Mouse (Mus musculus) Patski (cell line): ENCODE measurements around the gene Pmf1. TPM values are rescaled to one million over a fixed set of nuclear protein-coding genes. Genes with fewer than 3 reads are reported as not detected.

Experiments
- ATAC-seq: fragments of 100-300 bp; one replicate; pipeline ENCODE4 v1.8.0; 2021
- CTCF ChIA-PET: fragments of 350-600 bp; sonication (Branson Sonifier 250); formaldehyde crosslinking; loops from one replicate; lab custom pipeline; 2022; ENCODE audit warnings: inconsistent platforms; lab: Charles Lee
- POLR2A ChIA-PET: fragments of 350-600 bp; sonication (Branson Sonifier 250); formaldehyde crosslinking; loops from one replicate; lab custom pipeline; 2022; ENCODE audit warnings: antibody characterized with exemption, inconsistent platforms; lab: Charles Lee
- DNase-seq: peaks from one replicate; pipeline ENCODE4 v3.0.0-alpha.2; 2011; ENCODE audit warnings: low read depth, low spot score
- H3K27me3 ChIP-seq: fragments of 371-371 bp; one replicate; pipeline ENCODE4 v1.5.1; 2021
- CTCF ChIP-seq: fragments of 100-300 bp; IDR thresholded peaks from one replicate; pipeline ENCODE4 v1.5.1; 2021
- in situ Hi-C: fragments of 300-500 bp; cut with MboI; formaldehyde crosslinking; loops from 3 replicates; pipeline ENCODE4 v1.11.1; 2018; ENCODE audit warnings: low pct_unique_long_range_greater_than_20kb, mixed read lengths
- polyA plus RNA-seq: library from polyadenylated mRNA; unstranded; gene quantifications from one replicate; pipeline ENCODE4 v1.2.3, GENCODE M21; 2021

The Pmf1 gene
- polyA plus RNA-seq, 1 experiment from 2014 or later: 80.1 TPM

DNA sequence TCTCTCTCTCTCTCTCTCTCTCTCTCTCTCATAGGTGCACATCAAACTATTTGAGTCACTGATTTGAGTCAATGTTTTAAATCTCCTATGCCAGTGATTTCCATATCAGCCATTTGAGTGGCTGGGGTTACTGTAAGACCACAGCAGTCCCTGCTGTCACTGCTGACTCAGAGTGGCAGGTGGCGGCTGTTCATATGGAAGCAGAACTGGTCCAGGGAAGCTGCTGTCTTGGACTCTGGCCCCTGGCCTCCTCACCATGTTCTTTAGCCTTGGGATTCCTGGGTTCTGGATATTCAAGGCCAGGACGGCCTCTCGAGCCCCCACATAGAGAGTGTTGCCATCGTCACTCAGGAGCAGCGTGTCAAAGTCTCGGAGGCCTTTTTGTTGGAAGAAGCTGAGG is 42.6 kb upstream of the Pmf1 start:
- ChIA-PET POLR2A (interaction anchor here (0.8 kb wide), 1 partner anchor 117 kb away, joined by 7 read pairs; the partner anchor contains the start of genes Smg5 and Tmem79), CTCF (interaction anchor here (1.5 kb wide), 1 partner anchor 14 kb away, joined by 7 read pairs; no protein-coding TSS in a partner anchor)
- no peak for ATAC-seq
- DNase-seq: no peak
- in situ Hi-C loops: no loop called here
- H3K27me3 ChIP-seq: no peaks in the 10 kb centered on the region
- no peak for TF ChIP-seq CTCF

DNA sequence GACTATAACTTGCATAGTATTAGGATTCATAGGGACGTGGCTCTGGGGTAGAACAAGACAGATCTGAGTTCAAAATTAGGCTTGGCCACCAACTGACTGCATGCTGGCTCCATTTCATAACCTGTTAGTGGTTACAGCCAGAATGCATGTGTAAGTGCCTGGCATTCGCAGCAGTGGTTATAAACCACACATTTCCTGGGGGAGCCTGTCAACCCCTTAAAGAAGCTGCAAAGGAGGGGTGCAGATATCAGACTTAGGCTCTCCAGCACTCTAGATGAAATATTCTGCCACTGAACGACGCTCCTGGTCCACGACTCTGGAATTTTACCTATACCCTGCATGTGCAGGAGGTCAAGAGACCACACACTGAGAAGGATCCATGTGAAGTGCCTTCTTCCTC is 42.1 kb upstream of the Pmf1 start:
- no peaks in the 10 kb centered on the region for H3K27me3 ChIP-seq
- TF ChIP-seq CTCF: no peak
- no peak for DNase-seq
- in situ Hi-C loops: no loop called here
- ATAC-seq: no peak
- ChIA-PET CTCF (interaction anchor here (0.7 to 1.1 kb wide), 2 partner anchors 15 to 25 kb away, joined by 3 read pairs; no protein-coding TSS in a partner anchor), POLR2A (interaction anchor here (0.8 to 0.9 kb wide), 2 partner anchors 8 to 116 kb away, joined by 3 to 7 read pairs; partner anchors contain the start of genes Sema4a, Smg5 and Tmem79)

- no peak for TF ChIP-seq CTCF
- ChIA-PET POLR2A (no interaction called here), CTCF (interaction anchor here (1.0 to 3.5 kb wide), 4 partner anchors 8 to 20 kb away, joined by 3 to 14 read pairs (median 6); no protein-coding TSS in a partner anchor)
- DNase-seq (no peak), ATAC-seq (no peak)
- no peaks in the 10 kb centered on the region for H3K27me3 ChIP-seq
- in situ Hi-C loops: no loop called here
These were observed 40.4 kb upstream of the Pmf1 start for GRCm38 (mm10) chr3:88450379-88451131.

- H3K27me3 ChIP-seq: no peaks in the 10 kb centered on the region
- POLR2A ChIA-PET: no interaction called here
- CTCF ChIA-PET: interaction anchor here (1.4 to 3.5 kb wide), 5 partner anchors 9 to 43 kb away, joined by 3 to 14 read pairs (median 9); no protein-coding TSS in a partner anchor
- in situ Hi-C loops: no loop called here
- ATAC-seq (no peak), DNase-seq (no peak)
- TF ChIP-seq CTCF: no peak
These were observed 39.4 kb upstream of the Pmf1 start for GRCm38 (mm10) chr3:88449395-88450023.

DNA sequence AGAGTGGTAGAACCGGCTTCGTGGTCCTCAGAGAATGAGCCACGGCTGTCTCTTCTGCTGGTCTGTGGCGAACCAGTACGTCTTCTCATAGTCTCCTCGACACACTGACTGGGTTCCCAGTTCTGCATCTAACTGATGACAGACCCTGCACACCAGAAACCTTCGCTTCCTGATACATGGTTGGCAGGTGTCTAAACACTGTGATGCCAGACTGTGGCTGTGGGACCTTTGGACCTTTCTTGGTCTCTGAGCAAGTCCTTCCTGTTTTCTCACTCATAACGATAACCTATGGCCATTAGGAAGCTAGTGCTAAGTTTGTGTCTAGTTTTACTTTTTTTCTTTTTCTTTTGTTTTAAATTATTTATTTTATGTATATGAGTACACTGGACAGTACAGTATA is 38.3 kb upstream of the Pmf1 start:
- TF ChIP-seq CTCF: no peak
- ChIA-PET CTCF (interaction anchor here (1.5 to 3.5 kb wide), 4 partner anchors 8 to 42 kb away, joined by 3 to 14 read pairs (median 10); no protein-coding TSS in a partner anchor), POLR2A (no interaction called here)
- ATAC-seq: no peak
- in situ Hi-C loops: no loop called here
- DNase-seq: no peak
- H3K27me3 ChIP-seq: no peaks in the 10 kb centered on the region

DNA sequence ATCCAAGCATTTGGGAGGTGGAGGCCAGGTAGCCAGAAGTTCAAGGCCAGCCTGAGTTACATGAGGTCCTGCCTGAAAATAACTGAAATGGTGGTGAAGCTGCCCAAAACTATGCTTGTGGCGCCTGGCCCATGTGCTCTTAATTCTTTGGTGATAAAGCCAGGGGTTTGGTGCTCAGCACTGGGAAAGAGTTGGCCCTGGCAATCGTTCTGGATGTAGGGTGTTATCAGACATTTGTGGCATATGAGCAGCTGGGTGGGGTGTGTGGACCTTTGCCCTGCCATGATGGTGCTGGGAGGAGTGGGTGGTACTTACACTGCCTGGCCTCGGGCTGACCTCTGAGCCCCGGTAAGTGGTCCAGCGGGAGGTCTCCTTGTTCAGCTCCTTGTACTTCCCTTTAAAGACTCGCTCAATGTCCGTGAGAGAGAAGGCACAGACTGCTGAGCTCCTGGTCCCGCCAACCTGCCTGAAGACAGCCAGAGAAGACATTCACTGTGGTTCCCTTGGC is 37.6 kb upstream of the Pmf1 start:
- no peaks in the 10 kb centered on the region for H3K27me3 ChIP-seq
- no peak for ATAC-seq
- in situ Hi-C loops: no loop called here
- DNase-seq: no peak
- TF ChIP-seq CTCF: no peak
- CTCF ChIA-PET: interaction anchor here (1.7 to 3.5 kb wide), 3 partner anchors 9 to 41 kb away, joined by 4 to 14 read pairs (median 10); no protein-coding TSS in a partner anchor
- POLR2A ChIA-PET: no interaction called here

- no peak for DNase-seq
These were observed 36.5 kb upstream of the Pmf1 start for GRCm38 (mm10) chr3:88446471-88447123.

GRCm38 (mm10) chr3:88442888-88443287 is 32.8 kb upstream of the Pmf1 start:
- CTCF ChIA-PET: interaction anchor here (1.1 kb wide), 1 partner anchor 8 kb away, joined by 3 read pairs; no protein-coding TSS in a partner anchor
- ATAC-seq (no peak), DNase-seq (no peak)
- TF ChIP-seq CTCF: no peak
- no peaks in the 10 kb centered on the region for H3K27me3 ChIP-seq
- POLR2A ChIA-PET: no interaction called here
- in situ Hi-C loops: no loop called here

More at GRCm38 (mm10) chr3:88446471-88447123, 36.5 kb upstream of the Pmf1 start:
- ATAC-seq: no peak
- no peak for TF ChIP-seq CTCF
- ChIA-PET CTCF (interaction anchor here (1.2 to 2.1 kb wide), 6 partner anchors 10 to 28 kb away, joined by 3 to 7 read pairs (median 4); no protein-coding TSS in a partner anchor), POLR2A (interaction anchor here (0.6 to 1.5 kb wide), 4 partner anchors 9 to 44 kb away, joined by 3 to 5 read pairs (median 4); no protein-coding TSS in a partner anchor)
- H3K27me3 ChIP-seq: no peaks in the 10 kb centered on the region
- in situ Hi-C loops: no loop called here

GRCm38 (mm10) chr3:88442488-88442887 is 32.4 kb upstream of the Pmf1 start:
- ATAC-seq (no peak), DNase-seq (no peak)
- POLR2A ChIA-PET: no interaction called here
- in situ Hi-C loops: no loop called here
- no peak for TF ChIP-seq CTCF
- CTCF ChIA-PET: interaction anchor here (1.1 kb wide), 1 partner anchor 8 kb away, joined by 3 read pairs; no protein-coding TSS in a partner anchor
- H3K27me3 ChIP-seq: no peaks in the 10 kb centered on the region
